Mouse (Mus musculus) liver, adult 2 months (tissue): ENCODE measurements around the gene Ubtd2.

Experiments used
- CTCF ChIP-seq: fragments of 200-500 bp; IDR thresholded peaks from 2 replicates; pipeline ENCODE4 v1.5.1; 2011; ENCODE audit warnings: low read depth, low read length, control low read depth
- POLR2A ChIP-seq: fragments of 200-500 bp; IDR thresholded peaks from 2 replicates; pipeline ENCODE4 v1.6.1; 2011; ENCODE audit warnings: low read length, control low read depth; ENCODE audit not compliant: insufficient read depth; ENCODE audit errors: extremely low read depth

DNA sequence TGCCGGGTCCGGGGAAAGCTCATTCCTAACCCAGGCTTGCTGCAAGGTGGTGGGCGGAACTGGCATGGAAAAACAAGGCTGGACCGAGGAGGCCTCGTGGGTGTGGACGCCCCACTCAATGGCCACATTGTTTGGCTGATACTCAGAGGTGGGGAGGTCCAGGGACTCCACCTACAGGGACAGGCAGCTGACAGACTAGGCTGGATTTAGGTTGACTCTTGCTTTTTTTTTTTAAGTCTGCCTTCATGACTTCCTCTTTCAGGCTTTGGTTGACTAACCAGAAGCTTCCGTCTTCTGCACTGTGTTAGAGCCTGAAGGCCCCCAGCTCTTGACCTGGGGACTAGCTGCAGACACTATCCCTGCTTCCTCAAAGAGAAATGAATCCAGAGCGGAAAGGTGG is 109.9 kb downstream of the Ubtd2 start:
- TF ChIP-seq POLR2A (no peak), CTCF (no peak)
